Mouse (Mus musculus) erythroblast, adult 5-6 weeks (primary cell): ENCODE measurements at regions not wholly inside any gene's neighbourhood (a gene's known extent, or its start where the extent isn't known, plus 50 kb on each side); places are given as distances from the start of the nearest gene placed in this dataset.

ENCODE experiments used
- ATAC-seq: replicated peaks from 2 replicates; pipeline ENCODE4 v1.8.0; 2016; ENCODE audit warnings: moderate number of reproducible peaks, mild to moderate bottlenecking, moderate TSS enrichment, inconsistent platforms; ENCODE audit not compliant: poor library complexity, low FRiP score, severe bottlenecking

- no peak for ATAC-seq
Observed at GRCm38 (mm10) chr13:34576392-34576791, 76.9 kb downstream of the Pxdc1 start.

- ATAC-seq = no peak
Observed at GRCm38 (mm10) chr13:34575997-34576314, 77.3 kb downstream of the Pxdc1 start.

GRCm38 (mm10) chr13:34575179-34575996 is 77.9 kb downstream of the Pxdc1 start:
- no peak for ATAC-seq

- ATAC-seq = no peak
Observed at GRCm38 (mm10) chr13:34569312-34569711, 84.0 kb downstream of the Pxdc1 start.

- no peak for ATAC-seq
Observed at GRCm38 (mm10) chr13:34566687-34567086, 86.6 kb downstream of the Pxdc1 start.

GRCm38 (mm10) chr13:34550130-34550884 is 103.0 kb downstream of the Pxdc1 start:
- ATAC-seq = no peak

- no peak for ATAC-seq
Observed at GRCm38 (mm10) chr13:34540646-34541045, 112.6 kb downstream of the Pxdc1 start.

GRCm38 (mm10) chr13:34533896-34534295 is 119.4 kb downstream of the Pxdc1 start:
- ATAC-seq = no peak

- no peak for ATAC-seq
Observed at GRCm38 (mm10) chr13:34511332-34511731, 142.0 kb downstream of the Pxdc1 start.

GRCm38 (mm10) chr13:34507224-34507623 is 146.1 kb downstream of the Pxdc1 start:
- no peak for ATAC-seq

GRCm38 (mm10) chr13:34505861-34506260 is 147.4 kb downstream of the Pxdc1 start:
- no peak for ATAC-seq

- ATAC-seq = no peak
Observed at GRCm38 (mm10) chr13:34504879-34505278, 148.4 kb downstream of the Pxdc1 start.

GRCm38 (mm10) chr13:34498910-34499309 is 153.9 kb upstream of the Slc22a23 start:
- no peak for ATAC-seq

- ATAC-seq = no peak
Observed at GRCm38 (mm10) chr13:34497667-34498066, 152.7 kb upstream of the Slc22a23 start.

- no peak for ATAC-seq
Observed at GRCm38 (mm10) chr13:34484831-34485230, 139.8 kb upstream of the Slc22a23 start.

- ATAC-seq = no peak
Observed at GRCm38 (mm10) chr13:34481461-34481860, 136.5 kb upstream of the Slc22a23 start.

GRCm38 (mm10) chr13:34470410-34470809 is 125.4 kb upstream of the Slc22a23 start:
- ATAC-seq = no peak

- no peak for ATAC-seq
Observed at GRCm38 (mm10) chr13:34469568-34469967, 124.6 kb upstream of the Slc22a23 start.

GRCm38 (mm10) chr13:34468132-34468748 is 123.3 kb upstream of the Slc22a23 start:
- no peak for ATAC-seq

- ATAC-seq = no peak
Observed at GRCm38 (mm10) chr13:34465862-34466430, 121.0 kb upstream of the Slc22a23 start.

GRCm38 (mm10) chr13:34465456-34465855 is 120.5 kb upstream of the Slc22a23 start:
- no peak for ATAC-seq
